Mouse (Mus musculus): Measurements from ENCODE around the gene Cadps2. TPM values are rescaled to one million over a fixed set of nuclear protein-coding genes. Genes with fewer than 3 reads are reported as not detected.

Cadps2 gene
- polyA plus RNA-seq (2012; rRNA removed; ENCODE audit: low replicate concordance) = 2.2 and 3.5 TPM in 2 replicates

DNA sequence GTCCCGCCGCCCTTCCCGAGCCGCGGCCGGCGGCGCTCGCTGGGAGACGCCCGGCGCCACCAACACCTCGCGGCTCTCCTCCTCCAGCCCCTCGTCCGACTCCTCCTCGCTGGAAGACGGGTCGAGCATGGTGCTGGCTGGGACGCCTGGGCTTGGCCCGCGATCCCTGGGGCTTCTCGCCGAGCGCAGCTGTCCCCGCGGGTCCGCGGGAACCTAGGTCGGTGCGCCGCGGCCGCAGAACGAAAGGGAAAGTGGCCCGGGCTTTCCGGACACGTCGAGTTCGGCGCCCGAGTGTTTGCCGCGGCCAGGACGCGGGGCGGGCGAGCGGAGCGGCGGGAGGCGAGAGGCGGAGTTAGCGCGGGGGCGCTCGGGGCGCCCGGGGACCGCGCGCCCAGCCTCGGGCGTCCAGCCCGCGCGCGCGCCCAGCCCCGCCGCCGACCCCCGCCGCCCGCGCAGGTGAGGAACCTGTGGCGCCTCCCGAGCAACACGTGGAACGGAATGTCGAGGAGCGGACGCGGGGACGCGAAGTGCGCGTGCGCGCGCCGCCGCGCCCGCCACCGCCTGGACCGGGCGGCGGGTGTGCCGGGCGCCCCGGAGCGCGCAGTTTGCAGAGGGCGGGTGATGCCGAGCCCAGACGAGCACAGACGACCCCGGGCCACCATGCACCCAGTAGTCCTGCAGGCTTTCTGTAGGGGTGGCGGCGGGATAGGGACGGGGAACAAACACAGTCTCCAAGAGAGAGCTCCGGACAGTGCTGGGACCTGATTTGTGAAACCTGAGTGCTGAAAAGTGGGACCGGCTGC is at the start of gene Cadps2:
TSS of gene Cadps2 (minus strand) at position 413 of the 803 bp plus-strand sequence.

DNA sequence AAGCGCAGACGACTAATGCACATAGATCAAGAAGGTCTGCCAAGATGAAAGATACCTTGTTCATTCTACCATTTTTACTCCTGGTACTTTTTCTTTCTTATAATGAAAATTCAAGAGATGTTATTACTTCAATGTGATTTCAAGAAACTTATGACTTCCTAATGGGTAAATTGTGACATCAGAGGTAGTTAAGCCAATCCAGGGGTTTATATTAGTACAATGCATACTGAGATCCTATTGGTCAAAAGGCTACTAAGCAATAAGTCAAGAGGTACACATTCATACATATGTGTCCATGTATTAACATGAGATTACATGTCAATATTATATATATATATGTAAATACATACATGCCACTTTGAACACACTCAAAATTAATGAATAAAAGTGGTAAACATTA is 184.2 kb downstream of the Cadps2 start, which contains the start of gene Rnf148:
TSS of gene Rnf148 (minus strand) at position 101 of the 400 bp plus-strand sequence.

DNA sequence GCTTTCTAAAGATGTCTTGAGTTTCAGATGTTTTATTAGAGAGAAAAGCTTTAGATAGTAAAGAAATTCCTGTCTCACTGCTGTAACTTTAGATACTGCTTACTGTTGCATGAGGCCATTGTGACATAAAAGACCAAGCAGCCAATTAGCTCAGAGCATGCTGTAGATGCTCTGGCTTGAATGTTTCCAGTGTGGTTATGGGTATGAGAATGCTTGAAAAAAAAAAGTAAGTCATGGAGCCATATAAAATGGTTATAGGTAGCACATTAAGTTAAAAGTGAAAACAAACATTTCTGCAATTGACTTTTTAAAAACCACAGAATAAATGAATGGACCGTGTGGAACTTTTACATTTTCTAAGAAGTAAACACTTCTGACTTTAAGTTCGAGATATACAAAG is 189.0 kb downstream of the Cadps2 start, which contains the start of gene Rnf133:
TSS of gene Rnf133 (minus strand) at position 101 of the 400 bp plus-strand sequence.

DNA sequence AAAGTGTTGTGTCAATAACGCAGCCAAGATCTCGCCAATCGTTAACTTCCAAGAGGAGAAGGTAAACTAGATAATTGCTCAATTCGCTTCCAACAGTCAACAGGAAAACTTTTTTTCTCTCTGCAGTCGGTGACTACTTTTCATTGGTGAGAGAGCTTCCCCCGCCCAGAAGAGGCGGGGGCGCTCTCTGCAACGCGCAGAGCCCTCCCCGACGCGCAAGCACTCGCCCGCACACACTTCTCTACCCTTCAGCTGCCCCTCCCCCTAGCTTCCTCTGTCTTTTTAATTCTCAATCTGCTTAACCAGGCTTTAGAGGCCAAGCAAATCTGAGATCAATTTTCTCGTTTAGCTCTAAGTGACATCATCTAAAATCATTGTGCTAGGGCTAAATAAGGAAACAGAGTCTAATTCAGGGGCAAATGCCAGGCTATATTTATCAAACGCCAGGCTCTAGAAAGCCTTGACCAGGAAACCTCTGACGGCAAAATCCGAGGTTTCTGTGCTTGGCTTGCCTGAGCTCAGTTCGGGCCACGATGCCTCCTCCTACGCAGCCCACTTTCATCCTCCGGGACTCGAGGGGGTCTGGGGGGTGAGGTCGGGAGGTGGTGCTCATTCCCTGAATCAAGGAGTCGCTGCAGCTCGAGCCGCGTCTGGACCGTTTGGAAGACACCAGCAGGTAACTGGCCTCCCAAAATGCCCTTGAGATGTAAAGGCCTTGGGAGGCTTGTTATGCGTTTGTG is 590.7 kb downstream of the Cadps2 start, which contains the start of gene Fezf1:
TSS of gene Fezf1 (minus strand) at position 50 of the 740 bp plus-strand sequence.

Other genes with a start within 250 kb of the Cadps2 start
- gene Rnf133, start 189.1 kb downstream of the Cadps2 start, polyA plus RNA-seq (2012; rRNA removed; ENCODE audit: low replicate concordance) = not detected in 2 replicates
- not detected in 2 replicates for gene Rnf148, start 184.3 kb downstream of the Cadps2 start, polyA plus RNA-seq (2012; rRNA removed; ENCODE audit: low replicate concordance)
- not detected in 2 replicates for gene Tas2r118, start 130.6 kb upstream of the Cadps2 start, polyA plus RNA-seq (2012; rRNA removed; ENCODE audit: low replicate concordance)

Measured in duodenum, adult 2 months (tissue).